Mouse (Mus musculus): ENCODE data around the gene Tm4sf20. TPM values are rescaled to one million over a fixed set of nuclear protein-coding genes. Genes with fewer than 3 reads are reported as not detected.

Tm4sf20 gene
- 1.7 and 2.7 TPM in 2 replicates for polyA plus RNA-seq (2015; fragmentation: Nextera tagmentation; extraction: Ambion mirVana)

GRCm38 (mm10) chr1:82768269-82768668 lies at the start of gene Tm4sf20:
Gene Tm4sf20, minus strand, starts transcription at chr1:82768461.
- Histone ChIP-seq H3K36me3 (no peaks in the 10 kb centered on the region), H3K27ac (no peak within 1 kb of the TSS), H3K9me3 (replicated peaks) (no peaks in the 10 kb centered on the region), H3K4me3 (replicated peaks) (no peak within 1 kb of the TSS), H3K4me2 (no peak within 1 kb of the TSS), H3K4me1 (no peaks in the 10 kb centered on the region), H3K27me3 (no peaks in the 10 kb centered on the region), H3K9ac (no peak within 1 kb of the TSS)
- WGBS, result 64% methylated on average over 5 of the region's 5 CpGs
- ATAC-seq (replicated peaks; ENCODE audit: low FRiP score), result no peak

- H3K4me3 ChIP-seq (replicated peaks), result no peak overlapping the region
- peaks cover 17% of the 10 kb centered on the region for H3K4me1 ChIP-seq
- peak overlapping the region; percentile 27 for H3K4me2 ChIP-seq
- H3K27me3 ChIP-seq, result 0 out of 2 replicates have a peak, but pooled peaks cover 3% of the 10 kb centered on the region
- peak; percentile 75 for ATAC-seq (replicated peaks; ENCODE audit: low FRiP score)
- H3K27ac ChIP-seq, result no peak overlapping the region
- H3K9me3 ChIP-seq (replicated peaks), result no peaks in the 10 kb centered on the region
- no peaks in the 10 kb centered on the region for H3K36me3 ChIP-seq
- WGBS, result 57% methylated on average over 17 of the region's 17 CpGs
- no peak overlapping the region for H3K9ac ChIP-seq
Measured at GRCm38 (mm10) chr1:82815941-82816716, 47.9 kb upstream of the Tm4sf20 start.

- Histone ChIP-seq H3K4me1 (peaks cover 9% of the 10 kb centered on the region; the same call in 1 of the 2 replicates), H3K27me3 (0 out of 2 replicates have a peak, but pooled peaks cover 3% of the 10 kb centered on the region), H3K9ac (no peak overlapping the region), H3K9me3 (replicated peaks) (no peaks in the 10 kb centered on the region), H3K4me3 (replicated peaks) (no peak overlapping the region), H3K27ac (no peak overlapping the region), H3K36me3 (no peaks in the 10 kb centered on the region), H3K4me2 (no peak overlapping the region)
- 84% methylated on average over 1 of the region's 1 CpGs for WGBS
- ATAC-seq (replicated peaks; ENCODE audit: low FRiP score), result peak; percentile 49; the same call in 1 of the 2 replicates
Measured at GRCm38 (mm10) chr1:82811766-82812165, 43.5 kb upstream of the Tm4sf20 start.

GRCm38 (mm10) chr1:82808564-82808963 lies 40.3 kb upstream of the Tm4sf20 start:
- no peak overlapping the region for H3K4me3 ChIP-seq (replicated peaks)
- H3K36me3 ChIP-seq, result no peaks in the 10 kb centered on the region
- no peak overlapping the region for H3K4me2 ChIP-seq
- H3K27ac ChIP-seq, result peak overlapping the region; percentile 68
- no peak overlapping the region for H3K9ac ChIP-seq
- peaks cover 5% of the 10 kb centered on the region; the same call in 1 of the 2 replicates for H3K4me1 ChIP-seq
- no peaks in the 10 kb centered on the region for H3K9me3 ChIP-seq (replicated peaks)
- 45% methylated on average over 3 of the region's 3 CpGs for WGBS
- no peaks in the 10 kb centered on the region for H3K27me3 ChIP-seq
- no peak for ATAC-seq (replicated peaks; ENCODE audit: low FRiP score)

GRCm38 (mm10) chr1:82807206-82807605 lies 38.9 kb upstream of the Tm4sf20 start:
- no peak overlapping the region for H3K4me2 ChIP-seq
- H3K27me3 ChIP-seq, result no peaks in the 10 kb centered on the region
- H3K4me1 ChIP-seq, result peaks cover 5% of the 10 kb centered on the region; the same call in 1 of the 2 replicates
- no peaks in the 10 kb centered on the region for H3K36me3 ChIP-seq
- WGBS, result 75% methylated on average over 7 of the region's 7 CpGs
- 0 out of 2 replicates have a peak overlapping the region, but pooled peaks have one; percentile 41 for H3K27ac ChIP-seq
- H3K9ac ChIP-seq, result no peak overlapping the region
- H3K9me3 ChIP-seq (replicated peaks), result no peaks in the 10 kb centered on the region
- no peak for ATAC-seq (replicated peaks; ENCODE audit: low FRiP score)
- no peak overlapping the region for H3K4me3 ChIP-seq (replicated peaks)

- Histone ChIP-seq H3K9me3 (replicated peaks) (no peaks in the 10 kb centered on the region), H3K27ac (peak overlapping the region; percentile 41), H3K4me3 (replicated peaks) (no peak overlapping the region), H3K4me2 (no peak overlapping the region), H3K9ac (no peak overlapping the region), H3K36me3 (no peaks in the 10 kb centered on the region), H3K27me3 (no peaks in the 10 kb centered on the region), H3K4me1 (peaks cover 5% of the 10 kb centered on the region; the same call in 1 of the 2 replicates)
- no peak for ATAC-seq (replicated peaks; ENCODE audit: low FRiP score)
- 61% methylated on average over 8 of the region's 8 CpGs for WGBS
Measured at GRCm38 (mm10) chr1:82806391-82806790, 38.1 kb upstream of the Tm4sf20 start.

- WGBS, result 100% methylated on average over 1 of the region's 1 CpGs
- Histone ChIP-seq H3K9ac (no peak overlapping the region), H3K36me3 (no peaks in the 10 kb centered on the region), H3K27me3 (no peaks in the 10 kb centered on the region), H3K4me1 (peaks cover 3% of the 10 kb centered on the region; the same call in 1 of the 2 replicates), H3K27ac (no peak overlapping the region), H3K4me3 (replicated peaks) (no peak overlapping the region), H3K9me3 (replicated peaks) (no peaks in the 10 kb centered on the region), H3K4me2 (no peak overlapping the region)
- no peak for ATAC-seq (replicated peaks; ENCODE audit: low FRiP score)
Measured at GRCm38 (mm10) chr1:82804059-82804458, 35.8 kb upstream of the Tm4sf20 start.

- Histone ChIP-seq H3K27ac (no peak overlapping the region), H3K9me3 (replicated peaks) (no peaks in the 10 kb centered on the region), H3K9ac (no peak overlapping the region), H3K27me3 (no peaks in the 10 kb centered on the region), H3K4me2 (no peak overlapping the region), H3K36me3 (no peaks in the 10 kb centered on the region), H3K4me3 (replicated peaks) (no peak overlapping the region), H3K4me1 (0 out of 2 replicates have a peak, but pooled peaks cover 2% of the 10 kb centered on the region)
- 78% methylated on average over 7 of the region's 7 CpGs for WGBS
- ATAC-seq (replicated peaks; ENCODE audit: low FRiP score), result no peak
Measured at GRCm38 (mm10) chr1:82803608-82804007, 35.3 kb upstream of the Tm4sf20 start.

- Histone ChIP-seq H3K9me3 (replicated peaks) (no peaks in the 10 kb centered on the region), H3K4me3 (replicated peaks) (no peak overlapping the region), H3K4me2 (no peak overlapping the region), H3K27me3 (no peaks in the 10 kb centered on the region), H3K36me3 (no peaks in the 10 kb centered on the region), H3K27ac (no peak overlapping the region), H3K9ac (no peak overlapping the region), H3K4me1 (0 out of 2 replicates have a peak, but pooled peaks cover under 1% of the 10 kb centered on the region)
- no peak for ATAC-seq (replicated peaks; ENCODE audit: low FRiP score)
- WGBS, result 83% methylated on average over 12 of the region's 12 CpGs
Measured at GRCm38 (mm10) chr1:82801105-82801783, 33.0 kb upstream of the Tm4sf20 start.

- Histone ChIP-seq H3K27me3 (no peaks in the 10 kb centered on the region), H3K9ac (no peak overlapping the region), H3K9me3 (replicated peaks) (no peaks in the 10 kb centered on the region), H3K36me3 (no peaks in the 10 kb centered on the region), H3K4me3 (replicated peaks) (no peak overlapping the region), H3K4me2 (no peak overlapping the region), H3K4me1 (peaks cover 9% of the 10 kb centered on the region), H3K27ac (no peak overlapping the region)
- ATAC-seq (replicated peaks; ENCODE audit: low FRiP score), result no peak
- WGBS, result 70% methylated on average over 4 of the region's 4 CpGs
Measured at GRCm38 (mm10) chr1:82798922-82799321, 30.7 kb upstream of the Tm4sf20 start.

- H3K27ac ChIP-seq, result no peak overlapping the region
- H3K36me3 ChIP-seq, result no peaks in the 10 kb centered on the region
- no peak overlapping the region for H3K9ac ChIP-seq
- 33% methylated on average over 5 of the region's 5 CpGs for WGBS
- ATAC-seq (replicated peaks; ENCODE audit: low FRiP score), result peak; percentile 55; the same call in 1 of the 2 replicates
- H3K4me3 ChIP-seq (replicated peaks), result no peak overlapping the region
- no peaks in the 10 kb centered on the region for H3K9me3 ChIP-seq (replicated peaks)
- no peak overlapping the region for H3K4me2 ChIP-seq
- no peaks in the 10 kb centered on the region for H3K27me3 ChIP-seq
- H3K4me1 ChIP-seq, result peaks cover 9% of the 10 kb centered on the region
Measured at GRCm38 (mm10) chr1:82798304-82798703, 30.0 kb upstream of the Tm4sf20 start.

GRCm38 (mm10) chr1:82797088-82797487 lies 28.8 kb upstream of the Tm4sf20 start:
- peaks cover 9% of the 10 kb centered on the region for H3K4me1 ChIP-seq
- H3K27me3 ChIP-seq, result no peaks in the 10 kb centered on the region
- no peak overlapping the region for H3K27ac ChIP-seq
- H3K9ac ChIP-seq, result no peak overlapping the region
- H3K9me3 ChIP-seq (replicated peaks), result no peaks in the 10 kb centered on the region
- no peak overlapping the region for H3K4me3 ChIP-seq (replicated peaks)
- H3K36me3 ChIP-seq, result no peaks in the 10 kb centered on the region
- WGBS, result 93% methylated on average over 4 of the region's 4 CpGs
- no peak for ATAC-seq (replicated peaks; ENCODE audit: low FRiP score)
- no peak overlapping the region for H3K4me2 ChIP-seq

Data from kidney, embryonic 15.5 days (tissue).